Mouse (Mus musculus): Measurements from ENCODE around the gene Ankrd65. TPM values are rescaled to one million over a fixed set of nuclear protein-coding genes. Genes with fewer than 3 reads are reported as not detected.

Ankrd65 gene
- total RNA-seq, 2 experiments from 2014 or later, result 0.31 TPM; not detected in 1

GRCm38 (mm10) chr4:155840076-155841002, 50.1 kb downstream of the Ankrd65 start:
- peak in 1 of 2 experiments; percentile 59 for DNase-seq (ENCODE audit: low spot score in 2 of 2)
- intact Hi-C loops (cut with DNase I), result no loop called here

GRCm38 (mm10) chr4:155841003-155841454, 50.8 kb downstream of the Ankrd65 start:
- intact Hi-C loops (cut with DNase I), result no loop called here

GRCm38 (mm10) chr4:155841651-155842270, 51.5 kb downstream of the Ankrd65 start:
- no peak for DNase-seq (ENCODE audit: low spot score in 2 of 2)
- intact Hi-C loops (cut with DNase I), result no loop called here

More at GRCm38 (mm10) chr4:155841003-155841454, 50.8 kb downstream of the Ankrd65 start:
- peak in 1 of 2 experiments; percentile 62 for DNase-seq (ENCODE audit: low spot score in 2 of 2)

GRCm38 (mm10) chr4:155843231-155843630, 53.0 kb downstream of the Ankrd65 start:
- intact Hi-C loops (cut with DNase I), result no loop called here

GRCm38 (mm10) chr4:155846871-155847578, 56.8 kb downstream of the Ankrd65 start, which contains the start of gene Dvl1:
Dvl1 (plus strand) TSS chr4:155847402.
- intact Hi-C loops (cut with DNase I), result no loop called here
- peak; percentile 90 to 96 for DNase-seq (ENCODE audit: low spot score in 2 of 2)

More at GRCm38 (mm10) chr4:155843231-155843630, 53.0 kb downstream of the Ankrd65 start:
- no peak for DNase-seq (ENCODE audit: low spot score in 2 of 2)

GRCm38 (mm10) chr4:155847591-155848352, 57.5 kb downstream of the Ankrd65 start:
- intact Hi-C loops (cut with DNase I), result no loop called here
- DNase-seq (ENCODE audit: low spot score in 2 of 2), result no peak

- DNase-seq (ENCODE audit: low spot score in 2 of 2), result no peak
- intact Hi-C loops (cut with DNase I), result no loop called here
Measured at GRCm38 (mm10) chr4:155848434-155849095, 58.3 kb downstream of the Ankrd65 start.

Small RNA genes lying within 50 kb of the gene (microRNA-seq; reads per million reads assigned to microRNA genes)
- gene Gm27743, result 0 reads per million in 2 experiments

Other genes starting within 250 kb of the Ankrd65 start
- gene Nadk, start 228.1 kb upstream of the Ankrd65 start, total RNA-seq (2021), result 10 to 100 TPM; 62.2 to 62.5 TPM
- 10 to 100 TPM; 48.8 to 53.1 TPM for gene Slc35e2, start 189.0 kb upstream of the Ankrd65 start, total RNA-seq (2021)
- 10 to 100 TPM; 45.4 to 47.0 TPM for gene Cdk11b, start 165.6 kb upstream of the Ankrd65 start, total RNA-seq (2021)
- not detected for gene Gm10563, start 145.0 kb upstream of the Ankrd65 start, total RNA-seq (2021)
- gene Mmp23, start 137.1 kb upstream of the Ankrd65 start, total RNA-seq (2021), result 1 to 10 TPM; 1.2 to 2.4 TPM
- 100 to 1,000 TPM; 105 TPM for gene Mib2, start 121.2 kb upstream of the Ankrd65 start, total RNA-seq (2021)
- 10 to 100 TPM; 22.8 to 26.0 TPM for gene Fndc10, start 96.1 kb upstream of the Ankrd65 start, total RNA-seq (2021)
- gene Ssu72, start 85.6 kb upstream of the Ankrd65 start, total RNA-seq (2021), result 10 to 100 TPM; 84.2 to 86.8 TPM
- gene Tmem240, start 55.6 kb upstream of the Ankrd65 start, total RNA-seq (2021), result 10 to 100 TPM; 67.0 to 70.7 TPM
- gene Atad3a, start 29.3 kb upstream of the Ankrd65 start, total RNA-seq (2021), result 10 to 100 TPM; 52.3 to 53.2 TPM
- gene Vwa1, start 15.7 kb upstream of the Ankrd65 start, total RNA-seq (2021), result 10 to 100 TPM; 16.3 to 17.0 TPM
- gene Tmem88b, start 4.6 kb upstream of the Ankrd65 start, total RNA-seq (2021), result 10 to 100 TPM in 1 of 2 experiments, 1 to 10 TPM in 1; 8.7 to 11.6 TPM
- gene Mrpl20, start 12.4 kb downstream of the Ankrd65 start, total RNA-seq (2021), result 100 to 1,000 TPM; 104 to 112 TPM
- gene Ccnl2, start 22.1 kb downstream of the Ankrd65 start, total RNA-seq (2021), result 10 to 100 TPM; 69.5 to 73.5 TPM
- gene Aurkaip1, start 40.8 kb downstream of the Ankrd65 start, total RNA-seq (2021), result 10 to 100 TPM; 83.3 to 84.1 TPM
- gene Mxra8, start 49.2 kb downstream of the Ankrd65 start, total RNA-seq (2021), result 10 to 100 TPM in 1 of 2 experiments, 1 to 10 TPM in 1; 9.0 to 14.0 TPM
- 10 to 100 TPM; 81.5 to 81.6 TPM for gene Dvl1, start 57.0 kb downstream of the Ankrd65 start, total RNA-seq (2021)
- gene Tas1r3, start 72.9 kb downstream of the Ankrd65 start, total RNA-seq (2021), result under 1 TPM; 0.20 to 0.27 TPM
- gene Cptp, start 79.0 kb downstream of the Ankrd65 start, total RNA-seq (2021), result 10 to 100 TPM; 28.8 to 29.7 TPM
- 10 to 100 TPM; 34.4 to 38.4 TPM for gene Ints11, start 79.1 kb downstream of the Ankrd65 start, total RNA-seq (2021)
- gene Pusl1, start 101.3 kb downstream of the Ankrd65 start, total RNA-seq (2021), result 10 to 100 TPM; 65.3 to 66.9 TPM
- gene Acap3, start 101.4 kb downstream of the Ankrd65 start, total RNA-seq (2021), result 100 to 1,000 TPM; 139 TPM
- 10 to 100 TPM; 69.8 to 79.0 TPM for gene Ube2j2, start 153.4 kb downstream of the Ankrd65 start, total RNA-seq (2021)
- 10 to 100 TPM; 13.5 to 15.1 TPM for gene C1qtnf12, start 171.9 kb downstream of the Ankrd65 start, total RNA-seq (2021)
- 10 to 100 TPM in 1 of 2 experiments, 1 to 10 TPM in 1; 9.6 to 10.6 TPM for gene B3galt6, start 202.2 kb downstream of the Ankrd65 start, total RNA-seq (2021)
- gene Sdf4, start 202.4 kb downstream of the Ankrd65 start, total RNA-seq (2021), result 100 to 1,000 TPM; 150 to 157 TPM
- gene Tnfrsf4, start 223.4 kb downstream of the Ankrd65 start, total RNA-seq (2021), result 1 to 10 TPM in 1 of 2 experiments, under 1 TPM in 1; 0.66 to 1.2 TPM
- under 1 TPM in 1 of 2 experiments, not detected in 1; 0.32 TPM for gene Tnfrsf18, start 235.7 kb downstream of the Ankrd65 start, total RNA-seq (2021)

All from left cerebral cortex, postnatal 14 days (tissue).